Mouse (Mus musculus): ENCODE measurements around the gene Cdc42ep2.

DNA sequence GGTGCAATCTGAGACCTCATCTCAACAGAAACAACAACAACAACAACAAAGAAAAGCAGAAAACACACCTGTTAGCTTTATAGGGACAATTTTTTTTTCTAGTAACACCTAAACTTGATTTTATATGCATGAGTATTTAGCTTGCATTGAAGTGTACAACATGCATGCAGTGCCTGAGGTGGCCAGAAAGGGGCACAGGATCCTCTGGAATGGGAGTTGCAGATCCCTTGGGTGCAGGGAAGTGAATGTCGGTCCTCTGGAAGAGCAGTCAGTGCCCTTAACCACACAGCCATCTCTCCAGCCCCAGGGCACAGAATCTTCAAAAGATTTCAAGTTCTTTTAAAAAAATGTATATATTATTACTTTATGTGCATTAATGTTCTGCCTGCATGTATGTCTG lies 38.0 kb upstream of the Cdc42ep2 start:
- TF ChIP-seq CTCF (IDR thresholded peaks at IDR 0.05; ENCODE audit: control insufficient read depth, insufficient read depth, low read length), result no peak
- no peak for TF ChIP-seq POLR2A (IDR thresholded peaks at IDR 0.05; ENCODE audit: borderline replicate concordance, control insufficient read depth, low read depth, low read length)

Measured in bone marrow, adult 2 months (tissue).